Mouse (Mus musculus) gastrocnemius, postnatal 4 days (tissue): ENCODE measurements around the gene Slc29a2. TPM values are rescaled to one million over a fixed set of nuclear protein-coding genes. Genes with fewer than 3 reads are reported as not detected.

ENCODE experiments used
- DNase-seq, 2 experiments: peaks; one replicate each; pipeline ENCODE4 v3.0.0; 2021 to 2022; ENCODE audit warnings: low spot score in 2 of 2, mixed read lengths in 2 of 2
- total RNA-seq, 2 experiments: library from RNA; stranded (reverse); gene quantifications; 2 replicates each; pipeline ENCODE4 v1.2.3; 2021

Gene Slc29a2
- total RNA-seq, 2 experiments from 2014 or later, result 8.7 to 9.2 TPM

- no peak for DNase-seq
Observed at GRCm38 (mm10) chr19:5026111-5026510, 2.5 kb downstream of the Slc29a2 start.

- DNase-seq, result no peak
Observed at GRCm38 (mm10) chr19:5032686-5033085, 9.0 kb downstream of the Slc29a2 start.

- DNase-seq, result no peak
Observed at GRCm38 (mm10) chr19:5036577-5036976, 12.9 kb downstream of the Slc29a2 start.

- DNase-seq, result peak; percentile 63 to 74
Observed at GRCm38 (mm10) chr19:5037678-5038571, 14.3 kb downstream of the Slc29a2 start.

GRCm38 (mm10) chr19:5038709-5039156 lies 15.1 kb downstream of the Slc29a2 start, which contains the start of the genes B4gat1 and AC124502.3:
Gene B4gat1, plus strand, starts transcription at chr19:5038826.
Gene AC124502.3, plus strand, starts transcription at chr19:5038891.
- peak; percentile 85 to 91 for DNase-seq

GRCm38 (mm10) chr19:5039301-5040114 lies 15.8 kb downstream of the Slc29a2 start:
- no peak for DNase-seq

GRCm38 (mm10) chr19:5040862-5041523 lies 17.3 kb downstream of the Slc29a2 start, which contains the start of gene Brms1:
Gene Brms1, plus strand, starts transcription at chr19:5041354.
- DNase-seq, result peak; percentile 77 to 90

- DNase-seq, result no peak
Observed at GRCm38 (mm10) chr19:5041588-5041987, 17.9 kb downstream of the Slc29a2 start.

- no peak for DNase-seq
Observed at GRCm38 (mm10) chr19:5045531-5045930, 21.9 kb downstream of the Slc29a2 start.

GRCm38 (mm10) chr19:5048138-5049056 lies 24.7 kb downstream of the Slc29a2 start:
- DNase-seq, result no peak

GRCm38 (mm10) chr19:5049325-5049724 lies 25.7 kb downstream of the Slc29a2 start:
- DNase-seq, result no peak

- DNase-seq, result no peak
Observed at GRCm38 (mm10) chr19:5050047-5050905, 26.6 kb downstream of the Slc29a2 start, which contains the start of gene Rin1. Gene Rin1, plus strand, starts transcription at chr19:5050481.

GRCm38 (mm10) chr19:5051031-5051430 lies 27.4 kb downstream of the Slc29a2 start:
- no peak for DNase-seq

- no peak for DNase-seq
Observed at GRCm38 (mm10) chr19:5051515-5051914, 27.9 kb downstream of the Slc29a2 start.

GRCm38 (mm10) chr19:5052166-5052822 lies 28.6 kb downstream of the Slc29a2 start:
- no peak for DNase-seq

- DNase-seq, result no peak
Observed at GRCm38 (mm10) chr19:5052853-5053252, 29.2 kb downstream of the Slc29a2 start.

GRCm38 (mm10) chr19:5053909-5054308 lies 30.2 kb downstream of the Slc29a2 start:
- DNase-seq, result peak in 1 of 2 experiments; percentile 67

- no peak for DNase-seq
Observed at GRCm38 (mm10) chr19:5056251-5056650, 32.6 kb downstream of the Slc29a2 start.
